Mouse (Mus musculus) pancreas, adult 10 weeks (tissue): ENCODE measurements around the gene Gm11237. TPM values are rescaled to one million over a fixed set of nuclear protein-coding genes. Genes with fewer than 3 reads are reported as not detected.

ENCODE experiments used
- polyA plus RNA-seq: library from polyadenylated mRNA; stranded (reverse); fragments of 350-450 nt; fragmentation: Illumina TruSeq; extraction: RNeasy Lipid Tissue Mini Kit (QIAGEN cat#74804); gene quantifications from one replicate; pipeline ENCODE4 v1.2.3, GENCODE M21; 2015; ENCODE audit warnings: low read depth, low replicate concordance; ENCODE audit not compliant: insufficient read depth

Gene Gm11237
- polyA plus RNA-seq, result not detected

DNA sequence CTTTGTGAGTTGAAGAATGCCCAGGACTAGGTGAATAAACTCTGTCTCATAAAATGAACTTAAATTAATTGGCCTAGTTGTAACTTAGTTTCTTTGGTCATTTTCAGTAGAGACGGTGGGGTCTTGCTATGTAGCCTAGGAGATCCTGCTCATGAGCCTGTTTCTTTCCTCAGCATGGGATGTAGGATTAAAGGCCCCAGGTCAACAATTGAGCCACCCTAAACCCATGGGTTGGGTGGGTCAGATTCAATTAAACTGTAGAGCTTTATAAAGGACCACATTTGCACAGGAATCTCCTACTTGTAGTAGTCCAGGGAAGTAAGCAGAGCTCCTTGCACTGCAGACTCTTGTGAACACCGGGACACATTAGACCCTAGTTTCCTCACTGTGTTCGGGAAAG, at the start of gene Gm11237:
Gene Gm11237, plus strand, starts transcription at position 301 of the 400 bp plus-strand sequence.

GRCm38 (mm10) chr4:73607581-73607980, 15.2 kb upstream of the Gm11237 start, which contains the start of gene Gm11238:
Gene Gm11238, plus strand, starts transcription at chr4:73607881.

GRCm38 (mm10) chr4:73637821-73638220, 15.0 kb downstream of the Gm11237 start, which contains the start of gene Gm11236:
Gene Gm11236, plus strand, starts transcription at chr4:73638121.

GRCm38 (mm10) chr4:73668054-73668453, 45.3 kb downstream of the Gm11237 start, which contains the start of gene Gm11239:
Gene Gm11239, plus strand, starts transcription at chr4:73668354.

Other genes with a start within 250 kb of the Gm11237 start
- gene Gm11487, start 217.9 kb upstream of the Gm11237 start, polyA plus RNA-seq, result not detected
- not detected for gene Gm11238, start 15.1 kb upstream of the Gm11237 start, polyA plus RNA-seq
- gene Gm11236, start 15.1 kb downstream of the Gm11237 start, polyA plus RNA-seq, result not detected
- not detected for gene Gm11239, start 45.4 kb downstream of the Gm11237 start, polyA plus RNA-seq
- gene Gm428, start 60.5 kb downstream of the Gm11237 start, polyA plus RNA-seq, result not detected
- gene Rasef, start 168.0 kb downstream of the Gm11237 start, polyA plus RNA-seq, result 0.70 TPM